Mouse (Mus musculus) gastrocnemius, postnatal 36 days (tissue): Measurements from ENCODE around the gene Gm498. TPM values are rescaled to one million over a fixed set of nuclear protein-coding genes. Genes with fewer than 3 reads are reported as not detected.

ENCODE experiments used
- DNase-seq, 2 experiments: peaks; one replicate each; pipeline ENCODE4 v3.0.0; 2022
- intact Hi-C: fragments of 180-260 bp; cut with DNase I; formaldehyde crosslinking; loops from one replicate; pipeline ENCODE4 v1.15.1; 2025
- microRNA-seq, 2 experiments: library from miRNA; unstranded; fragments of <30 nt; microRNA quantifications; one replicate each; pipeline ENCODE4 v1.2.0; 2021
- total RNA-seq, 2 experiments: library from RNA; stranded (reverse); gene quantifications; 2 replicates each; pipeline ENCODE4 v1.2.3; 2021

Gm498 gene
- total RNA-seq, 2 experiments from 2014 or later = not detected

DNA sequence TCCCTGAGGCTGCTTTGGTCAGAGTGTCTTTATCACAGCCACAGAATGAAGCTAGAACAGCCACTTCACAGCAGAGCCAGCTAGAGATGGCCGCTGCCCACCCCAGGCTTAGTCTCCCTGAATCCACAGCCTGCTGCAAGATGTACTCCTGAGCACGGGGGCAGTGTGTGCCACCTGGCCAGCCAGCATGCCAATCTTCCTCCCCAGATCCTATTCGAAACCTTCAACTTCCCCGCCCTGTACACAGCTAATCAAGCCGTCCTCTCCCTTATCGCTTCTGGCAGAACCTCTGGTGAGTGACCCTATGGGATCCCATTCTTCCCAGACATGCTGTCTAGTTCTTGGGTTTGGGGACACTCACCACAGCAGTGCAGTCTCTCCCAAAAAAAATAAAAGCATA lies 17.1 kb downstream of the Gm498 start:
- intact Hi-C loops = no loop called here
- no peak for DNase-seq

- intact Hi-C loops = no loop called here
Observed at GRCm38 (mm10) chr7:143891146-143891545, 24.5 kb downstream of the Gm498 start.

GRCm38 (mm10) chr7:143892361-143892760 lies 25.7 kb downstream of the Gm498 start:
- intact Hi-C loops = no loop called here
- DNase-seq = no peak

More at GRCm38 (mm10) chr7:143891146-143891545, 24.5 kb downstream of the Gm498 start:
- no peak for DNase-seq

- intact Hi-C loops = no loop called here
- no peak for DNase-seq
Observed at GRCm38 (mm10) chr7:143900667-143901066, 34.0 kb downstream of the Gm498 start.

DNA sequence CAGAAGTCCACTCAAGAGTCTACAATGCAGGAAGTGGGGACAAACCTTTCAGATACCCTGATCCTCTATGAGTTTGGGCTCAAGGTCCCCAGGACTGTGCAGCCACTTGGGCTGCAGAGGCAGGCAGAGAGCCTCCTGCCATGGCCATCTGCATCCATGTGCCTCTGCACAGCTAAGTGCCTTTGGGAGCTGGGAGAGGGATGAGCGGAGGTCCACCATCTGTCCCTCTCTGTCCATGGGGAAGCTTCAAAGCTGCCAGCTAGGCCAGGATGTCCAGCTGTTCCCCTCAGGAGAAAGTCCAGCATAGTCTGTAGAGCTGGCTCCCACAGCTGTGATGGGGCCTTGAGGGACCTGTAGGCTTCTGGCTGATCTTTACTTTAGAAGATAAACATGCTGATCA lies 38.5 kb downstream of the Gm498 start:
- no peak for DNase-seq
- intact Hi-C loops = loop anchor here (5.0 kb wide), 1 partner anchor 88 kb away; no protein-coding TSS in a partner anchor

GRCm38 (mm10) chr7:143905606-143906005 lies 39.0 kb downstream of the Gm498 start:
- no peak for DNase-seq
- intact Hi-C loops = loop anchor here (5.0 kb wide), 1 partner anchor 88 kb away; no protein-coding TSS in a partner anchor

GRCm38 (mm10) chr7:143913611-143914010 lies 47.0 kb downstream of the Gm498 start:
- intact Hi-C loops = no loop called here
- no peak for DNase-seq

- intact Hi-C loops = no loop called here
- DNase-seq = no peak
Observed at GRCm38 (mm10) chr7:143919031-143919679, 52.5 kb downstream of the Gm498 start.

GRCm38 (mm10) chr7:143929899-143930298 lies 63.3 kb downstream of the Gm498 start:
- intact Hi-C loops = no loop called here
- no peak for DNase-seq

DNA sequence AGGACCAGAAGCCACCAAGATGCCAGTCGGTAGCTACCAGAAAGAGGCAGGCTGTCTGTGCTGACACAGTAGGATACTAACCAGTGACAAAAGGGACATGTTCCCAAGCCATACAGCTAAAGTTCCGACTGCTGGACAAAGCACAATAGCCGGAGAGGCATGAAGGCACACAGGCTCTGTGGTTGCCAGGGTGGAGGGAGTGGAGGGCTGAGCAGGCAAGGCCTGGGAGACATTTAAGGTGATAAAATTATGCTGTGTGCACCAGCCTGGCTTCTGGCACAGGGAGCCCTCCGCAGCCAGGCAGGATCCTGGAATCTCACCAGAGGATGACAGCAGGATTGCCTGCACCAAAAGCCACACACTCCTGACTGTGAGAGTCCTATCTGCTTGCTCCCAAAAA lies 72.0 kb downstream of the Gm498 start:
- DNase-seq = no peak
- intact Hi-C loops = no loop called here

GRCm38 (mm10) chr7:143939476-143939875 lies 72.8 kb downstream of the Gm498 start:
- DNase-seq = no peak
- intact Hi-C loops = no loop called here

DNA sequence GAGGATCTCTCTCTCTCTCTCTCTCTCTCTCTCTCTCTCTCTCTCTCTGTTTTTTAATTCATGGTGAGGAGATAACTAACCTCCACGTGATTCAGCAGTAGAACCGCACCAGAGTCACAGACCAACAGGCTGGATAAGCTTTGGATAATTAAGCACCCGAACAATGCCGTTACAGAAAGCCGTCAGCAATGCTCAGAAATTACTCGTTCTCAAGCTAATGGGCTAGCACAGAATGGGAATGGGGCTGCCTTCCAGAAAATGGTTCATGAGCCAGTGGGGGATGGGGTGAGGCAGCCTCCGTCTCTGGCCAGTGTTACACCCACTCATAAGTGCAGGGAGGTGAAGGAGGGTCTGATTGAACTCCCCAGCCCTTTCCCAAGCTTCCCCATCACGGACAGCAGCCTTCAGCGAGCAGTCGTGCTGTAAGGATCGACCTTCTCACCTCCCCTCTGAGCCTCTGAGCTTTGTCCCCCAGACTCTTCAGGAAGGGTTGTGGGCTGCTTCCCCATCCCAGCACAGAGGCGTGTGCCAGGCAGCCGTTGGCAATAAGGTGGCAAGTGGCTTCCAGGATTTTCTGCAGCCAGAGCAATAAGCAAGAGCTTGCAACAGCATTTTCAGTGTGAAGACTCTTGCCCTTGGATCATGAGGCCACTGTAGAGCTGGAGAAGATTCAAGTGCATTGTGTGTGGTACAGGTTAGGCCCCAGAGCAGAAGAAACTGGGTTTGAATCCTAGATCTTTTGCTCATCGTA lies 76.5 kb downstream of the Gm498 start:
- DNase-seq = no peak
- intact Hi-C loops = no loop called here

- intact Hi-C loops = no loop called here
- DNase-seq = no peak
Observed at GRCm38 (mm10) chr7:143944421-143944980, 77.9 kb downstream of the Gm498 start.

Small RNA genes lying within 50 kb of the gene (microRNA-seq; reads per million reads assigned to microRNA genes)
- 0 reads per million in 2 experiments for gene Mir6404

Other genes starting within 250 kb of the Gm498 start
- gene Tnfrsf26, start 238.1 kb upstream of the Gm498 start, total RNA-seq = under 1 TPM; 0.10 to 0.20 TPM
- gene Tnfrsf22, start 217.2 kb upstream of the Gm498 start, total RNA-seq = 1 to 10 TPM; 1.5 to 2.0 TPM
- gene Tnfrsf23, start 181.0 kb upstream of the Gm498 start, total RNA-seq = 1 to 10 TPM; 2.7 to 3.3 TPM
- 10 to 100 TPM; 14.6 to 15.2 TPM for gene Osbpl5, start 109.9 kb upstream of the Gm498 start, total RNA-seq
- not detected for gene Mrgprg, start 99.8 kb upstream of the Gm498 start, total RNA-seq
- under 1 TPM; 0.43 to 0.54 TPM for gene Mrgpre, start 82.3 kb upstream of the Gm498 start, total RNA-seq
- gene Nadsyn1, start 44.0 kb upstream of the Gm498 start, total RNA-seq = 1 to 10 TPM; 3.6 to 3.9 TPM
- gene Dhcr7, start 43.7 kb upstream of the Gm498 start, total RNA-seq = 1 to 10 TPM; 4.4 to 4.6 TPM
- under 1 TPM; 0.05 to 0.18 TPM for gene Shank2, start 135.1 kb downstream of the Gm498 start, total RNA-seq